Mouse (Mus musculus): ENCODE results near the gene Clec18a. TPM values are rescaled to one million over a fixed set of nuclear protein-coding genes. Genes with fewer than 3 reads are reported as not detected.
"Not testable (repeated sequence)": the region's sequence is repeated elsewhere in the genome, so short reads cannot be mapped to it uniquely, and the experiment has no call there.

Gene Clec18a
- polyA plus RNA-seq, 1 experiment from 2014 or later, result not detected

- Histone ChIP-seq H3K4me3 (no peak overlapping the region), H3K4me2 (replicated peaks) (no peak overlapping the region)
- 76% methylated on average over 6 of the region's 6 CpGs for WGBS
These were observed 62.2 kb downstream of the Clec18a start for GRCm38 (mm10) chr8:111030045-111030444.

GRCm38 (mm10) chr8:111029589-111029988 lies 62.6 kb downstream of the Clec18a start:
- Histone ChIP-seq H3K9ac (no peak overlapping the region), H3K27ac (no peak overlapping the region), H3K4me1 (peaks cover 8% of the 10 kb centered on the region), H3K9me3 (no peaks in the 10 kb centered on the region), H3K4me2 (replicated peaks) (no peak overlapping the region), H3K27me3 (peaks cover 6% of the 10 kb centered on the region; the same call in 1 of the 2 replicates), H3K4me3 (no peak overlapping the region), H3K36me3 (no peaks in the 10 kb centered on the region)
- 53% methylated on average over 4 of the region's 4 CpGs for WGBS
- no peak for ATAC-seq (ENCODE audit: low FRiP score, low read depth)

More at GRCm38 (mm10) chr8:111030045-111030444, 62.2 kb downstream of the Clec18a start:
- Histone ChIP-seq H3K27me3 (peaks cover 6% of the 10 kb centered on the region; the same call in 1 of the 2 replicates), H3K9me3 (no peaks in the 10 kb centered on the region), H3K9ac (no peak overlapping the region), H3K36me3 (no peaks in the 10 kb centered on the region), H3K27ac (no peak overlapping the region), H3K4me1 (peaks cover 13% of the 10 kb centered on the region)
- no peak for ATAC-seq (ENCODE audit: low FRiP score, low read depth)

GRCm38 (mm10) chr8:111027391-111027937 lies 64.8 kb downstream of the Clec18a start:
- Histone ChIP-seq H3K9ac (peak overlapping the region; percentile 76), H3K4me1 (0 out of 2 replicates have a peak, but pooled peaks cover 5% of the 10 kb centered on the region), H3K36me3 (no peaks in the 10 kb centered on the region), H3K9me3 (no peaks in the 10 kb centered on the region), H3K27me3 (peaks cover 6% of the 10 kb centered on the region; the same call in 1 of the 2 replicates), H3K27ac (no peak overlapping the region), H3K4me2 (replicated peaks) (peak overlapping the region; percentile 83), H3K4me3 (peak overlapping the region; percentile 68)
- WGBS, result under 1% methylated on average over 31 of the region's 31 CpGs
- ATAC-seq (ENCODE audit: low FRiP score, low read depth), result peak; percentile 64

GRCm38 (mm10) chr8:111026609-111027008 lies 65.6 kb downstream of the Clec18a start:
- ATAC-seq (ENCODE audit: low FRiP score, low read depth); H3K9me3 ChIP-seq; H3K4me3 ChIP-seq; H3K4me2 ChIP-seq (replicated peaks); H3K9ac ChIP-seq; H3K27ac ChIP-seq; H3K4me1 ChIP-seq; H3K27me3 ChIP-seq; H3K36me3 ChIP-seq: not testable (repeated sequence)
- 94% methylated on average over 2 of the region's 2 CpGs for WGBS

GRCm38 (mm10) chr8:111010230-111010991 lies 81.8 kb downstream of the Clec18a start:
- H3K36me3 ChIP-seq, result peaks cover 47% of the 10 kb centered on the region
- H3K9ac ChIP-seq; ATAC-seq (ENCODE audit: low FRiP score, low read depth); H3K9me3 ChIP-seq; H3K27me3 ChIP-seq; H3K4me3 ChIP-seq; H3K27ac ChIP-seq; H3K4me1 ChIP-seq; H3K4me2 ChIP-seq (replicated peaks): not testable (repeated sequence)
- 91% methylated on average over 7 of the region's 10 CpGs for WGBS

Small RNA genes lying within 50 kb of the gene (microRNA-seq; reads per million reads assigned to microRNA genes)
- gene Gm24103 (not detected), gene Mir3473d (0.52 reads per million)

Other genes with a start within 250 kb of the Clec18a start
- gene Cog4, start 245.8 kb downstream of the Clec18a start, polyA plus RNA-seq (2015; fragmentation: Nextera tagmentation; extraction: Ambion mirVana), result 80.8 and 86.4 TPM in 2 replicates
- 160 and 171 TPM in 2 replicates for gene Sf3b3, start 245.6 kb downstream of the Clec18a start, polyA plus RNA-seq (2015; fragmentation: Nextera tagmentation; extraction: Ambion mirVana)
- gene Fuk, start 189.9 kb downstream of the Clec18a start, polyA plus RNA-seq (2015; fragmentation: Nextera tagmentation; extraction: Ambion mirVana), result 14.7 and 16.1 TPM in 2 replicates
- gene St3gal2, start 172.5 kb downstream of the Clec18a start, polyA plus RNA-seq (2015; fragmentation: Nextera tagmentation; extraction: Ambion mirVana), result 31.7 and 34.5 TPM in 2 replicates
- gene Ddx19a, start 94.6 kb downstream of the Clec18a start, polyA plus RNA-seq (2015; fragmentation: Nextera tagmentation; extraction: Ambion mirVana), result 16.5 and 16.8 TPM in 2 replicates
- gene Ddx19b, start 60.7 kb downstream of the Clec18a start, polyA plus RNA-seq (2015; fragmentation: Nextera tagmentation; extraction: Ambion mirVana), result 4.0 and 4.1 TPM in 2 replicates
- gene Aars, start 59.3 kb downstream of the Clec18a start, polyA plus RNA-seq (2015; fragmentation: Nextera tagmentation; extraction: Ambion mirVana), result 53.8 and 54.5 TPM in 2 replicates
- 7.4 and 9.3 TPM in 2 replicates for gene Exosc6, start 36.1 kb downstream of the Clec18a start, polyA plus RNA-seq (2015; fragmentation: Nextera tagmentation; extraction: Ambion mirVana)
- gene Pdpr, start 2.2 kb upstream of the Clec18a start, polyA plus RNA-seq (2015; fragmentation: Nextera tagmentation; extraction: Ambion mirVana), result 11.4 and 12.8 TPM in 2 replicates
- gene Glg1, start 166.8 kb upstream of the Clec18a start, polyA plus RNA-seq (2015; fragmentation: Nextera tagmentation; extraction: Ambion mirVana), result 81.7 and 83.1 TPM in 2 replicates
- 49.2 and 56.9 TPM in 2 replicates for gene Rfwd3, start 207.8 kb upstream of the Clec18a start, polyA plus RNA-seq (2015; fragmentation: Nextera tagmentation; extraction: Ambion mirVana)
- 0.42 and 0.47 TPM in 2 replicates for gene Mlkl, start 245.8 kb upstream of the Clec18a start, polyA plus RNA-seq (2015; fragmentation: Nextera tagmentation; extraction: Ambion mirVana)

Measured in limb, embryonic 13.5 days (tissue).